Comparison of ENCODE assay signal across 13 mouse cellular contexts in the genomic region with DNA sequence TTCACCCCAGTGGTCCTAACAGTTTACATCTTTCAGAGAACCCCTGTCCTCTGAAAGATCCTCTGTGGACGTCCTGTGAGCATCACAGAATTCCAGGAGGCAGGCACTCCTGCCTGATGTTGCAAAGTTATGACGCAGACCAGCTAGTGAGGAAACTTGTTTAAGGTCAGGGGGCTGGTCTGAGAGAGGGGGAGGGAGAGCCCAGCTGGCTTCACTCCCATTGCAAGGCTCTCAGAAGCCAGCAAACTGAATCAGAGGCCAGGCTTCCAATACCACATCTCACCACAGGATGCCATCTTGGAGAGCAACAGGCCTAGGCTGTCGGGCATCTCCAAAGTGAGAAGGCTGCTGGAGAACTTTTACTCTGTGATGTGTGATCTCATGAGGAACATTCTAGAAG.
A peak's percentile ranks its signal among the peaks of the same experiment; 100 is the strongest.
DNase-seq lines count a peak whose midpoint lies in the region; ATAC-seq lines count a peak whose summit lies in the region.
"Had no signal": no experiment of that assay in that cellular context is flagged by ENCODE, and none has a peak within 500 bp of the region (broad histone marks: within the 10 kb centered on the region; RNA-seq: fewer than 3 reads in every experiment).

No protein-coding gene starts in this region.

- no peak overlapping the region for H3K4me2 ChIP-seq in hindbrain, embryonic 13.5 days
- H3K4me2 ChIP-seq in forebrain, embryonic 16.5 days (ENCODE audit: low read length): no peak overlapping the region
- H3K4me2 ChIP-seq: heart, embryonic 12.5 days had no signal

- no peak for DNase-seq in hindbrain, embryonic 10.5 days (ENCODE audit: low spot score)
- peak; percentile 50 for DNase-seq in 3T3-L1 (ENCODE audit: low read depth, low spot score)
- DNase-seq in adrenal gland, postnatal 36 days: peak; percentile 66 to 82
- no peak for DNase-seq in kidney, adult 11 months
- no peak for DNase-seq in urinary bladder, postnatal 4 days (ENCODE audit: low spot score in 2 of 2)
- no peak for DNase-seq in left cerebral cortex, postnatal 14 days (ENCODE audit: low spot score in 2 of 2)
- DNase-seq: cerebellum, postnatal 14 days had no signal

- peaks cover 42% of the 10 kb centered on the region for H3K4me1 ChIP-seq in hindbrain, embryonic 13.5 days (replicated peaks)
- peaks cover 34% of the 10 kb centered on the region for H3K4me1 ChIP-seq in hindbrain, embryonic 10.5 days (replicated peaks)
- peaks cover 45% of the 10 kb centered on the region for H3K4me1 ChIP-seq in forebrain, embryonic 16.5 days (replicated peaks; ENCODE audit: control insufficient read depth, insufficient read depth, low read length)

- H3K4me3 ChIP-seq in hindbrain, embryonic 13.5 days: no peak overlapping the region
- no peak overlapping the region for H3K4me3 ChIP-seq in hindbrain, embryonic 10.5 days
- no peak overlapping the region for H3K4me3 ChIP-seq in forebrain, embryonic 16.5 days (replicated peaks; ENCODE audit: low read length)
- H3K4me3 ChIP-seq: heart, embryonic 12.5 days; megakaryocyte, embryonic 14.5 days had no signal

- intact Hi-C loops in left cerebral cortex, postnatal 14 days (cut with DNase I): no loop called here

- no peaks in the 10 kb centered on the region for H3K27me3 ChIP-seq in hindbrain, embryonic 13.5 days
- peaks cover 8% of the 10 kb centered on the region; the same call in 1 of the 2 replicates for H3K27me3 ChIP-seq in hindbrain, embryonic 10.5 days (ENCODE audit: insufficient read depth, poor library complexity, severe bottlenecking)
- no peaks in the 10 kb centered on the region for H3K27me3 ChIP-seq in forebrain, embryonic 16.5 days (replicated peaks; ENCODE audit: control insufficient read depth, insufficient read depth, low read length)
- H3K27me3 ChIP-seq: heart, embryonic 12.5 days had no signal

- no peak for ATAC-seq in hindbrain, embryonic 13.5 days (ENCODE audit: low FRiP score)
- no peak for ATAC-seq in forebrain, embryonic 16.5 days
- ATAC-seq: CD4-positive, CD25-positive, alpha-beta regulatory T cell, adult 4 months had no signal

- H3K9ac ChIP-seq in hindbrain, embryonic 13.5 days: no peak overlapping the region
- H3K9ac ChIP-seq in forebrain, embryonic 16.5 days (replicated peaks; ENCODE audit: low read depth, low read length): no peak overlapping the region
- H3K9ac ChIP-seq: heart, embryonic 12.5 days; liver, embryonic 14.5 days had no signal

- 70% methylated on average over 3 of the region's 3 CpGs for WGBS in hindbrain, embryonic 13.5 days
- 59% methylated on average over 3 of the region's 3 CpGs for WGBS in hindbrain, embryonic 10.5 days
- 66% methylated on average over 3 of the region's 3 CpGs for WGBS in forebrain, embryonic 16.5 days

- H3K36me3 ChIP-seq in hindbrain, embryonic 13.5 days: no peaks in the 10 kb centered on the region
- H3K36me3 ChIP-seq in hindbrain, embryonic 10.5 days: no peaks in the 10 kb centered on the region
- no peaks in the 10 kb centered on the region for H3K36me3 ChIP-seq in forebrain, embryonic 16.5 days (ENCODE audit: control insufficient read depth, insufficient read depth)
- H3K36me3 ChIP-seq: heart, embryonic 12.5 days had no signal

- no peaks in the 10 kb centered on the region for H3K9me3 ChIP-seq in hindbrain, embryonic 13.5 days
- H3K9me3 ChIP-seq in hindbrain, embryonic 10.5 days: no peaks in the 10 kb centered on the region
- no peaks in the 10 kb centered on the region for H3K9me3 ChIP-seq in forebrain, embryonic 16.5 days (ENCODE audit: control insufficient read depth, low read length)
- H3K9me3 ChIP-seq: heart, embryonic 12.5 days had no signal

- peak overlapping the region; percentile 68 for H3K27ac ChIP-seq in hindbrain, embryonic 13.5 days
- no peak overlapping the region; the same call in 1 of the 2 replicates for H3K27ac ChIP-seq in hindbrain, embryonic 10.5 days
- peak overlapping the region; percentile 98 for H3K27ac ChIP-seq in forebrain, embryonic 16.5 days (ENCODE audit: low read length)
- H3K27ac ChIP-seq: liver, embryonic 14.5 days had no signal

Comparison
In these comparisons a context has a peak if more than half of its experiments do, and no peak if none do; other contexts are left out.
1. DNase-seq: peak in 3T3-L1 (single experiment) and adrenal gland, postnatal 36 days (2 of 2); none in hindbrain, embryonic 10.5 days (single experiment), kidney, adult 11 months (single experiment), urinary bladder, postnatal 4 days (0 of 2) and left cerebral cortex, postnatal 14 days (0 of 2).